Mouse (Mus musculus) kidney, postnatal 10 days (tissue): ENCODE measurements around the gene Cep63.

Experiments
- DNase-seq: peaks from one replicate; pipeline ENCODE4 v3.0.0; 2021; ENCODE audit warnings: mixed read lengths

Gene Cep63

DNA sequence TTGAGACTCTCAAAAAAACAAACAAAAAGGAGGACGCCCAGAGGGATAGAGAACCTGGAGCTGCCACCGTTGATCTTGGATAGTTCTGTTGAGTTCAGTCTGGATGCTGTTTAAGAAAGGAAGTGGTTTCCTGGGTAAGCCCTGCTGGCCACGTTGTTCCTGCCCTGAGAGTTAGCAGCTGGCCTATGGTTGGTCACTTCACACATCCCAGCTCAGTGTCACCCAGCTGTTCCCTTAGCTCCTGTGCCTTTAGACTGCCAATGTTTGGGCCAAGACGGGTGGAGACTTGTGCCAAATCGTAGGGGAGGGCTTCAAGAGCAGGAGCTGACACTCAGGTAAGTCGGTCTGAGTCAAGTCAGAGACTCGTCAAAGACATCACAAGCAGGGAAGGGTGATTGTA, 2.7 kb upstream of the Cep63 start:
- no peak for DNase-seq

DNA sequence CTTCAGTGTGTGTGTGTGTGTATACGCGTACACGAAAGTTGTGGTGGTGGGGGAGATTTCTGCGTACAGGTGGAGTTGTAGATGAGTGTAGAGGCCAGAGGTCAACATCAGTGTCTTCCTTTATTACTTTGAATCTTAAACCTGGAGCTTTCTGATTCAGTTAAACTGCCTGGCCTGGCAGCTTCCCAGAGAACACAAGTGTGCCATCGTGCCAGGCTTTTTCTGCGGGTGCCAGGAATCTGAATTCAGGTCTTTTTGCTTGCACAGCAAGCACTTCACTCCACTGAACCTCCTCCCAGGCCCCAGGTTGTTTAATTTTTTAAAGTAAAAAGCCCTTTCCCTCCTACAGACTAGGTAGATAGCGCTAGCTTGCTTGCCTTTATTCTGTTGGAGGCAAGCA, 1.1 kb upstream of the Cep63 start:
- DNase-seq = no peak

DNA sequence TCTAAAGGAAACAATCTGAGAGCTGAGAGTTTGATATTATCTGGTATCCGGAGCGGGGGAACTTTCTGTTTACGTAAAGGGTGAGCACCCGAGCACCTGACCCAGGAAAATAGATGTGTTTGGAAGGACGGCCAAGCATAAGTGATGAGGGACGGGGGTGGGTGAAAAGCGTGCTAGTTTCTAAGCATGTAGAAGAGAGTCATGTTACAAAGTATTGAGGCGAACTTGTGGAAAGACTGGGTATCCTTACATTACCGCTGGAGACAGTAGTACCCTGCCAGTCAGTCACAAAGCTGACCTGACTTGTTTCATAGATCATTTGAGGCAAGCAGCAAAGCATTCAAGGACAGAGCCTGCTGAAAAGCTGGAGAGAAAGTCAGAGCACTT, 498 bp upstream of the Cep63 start:
- no peak for DNase-seq

DNA sequence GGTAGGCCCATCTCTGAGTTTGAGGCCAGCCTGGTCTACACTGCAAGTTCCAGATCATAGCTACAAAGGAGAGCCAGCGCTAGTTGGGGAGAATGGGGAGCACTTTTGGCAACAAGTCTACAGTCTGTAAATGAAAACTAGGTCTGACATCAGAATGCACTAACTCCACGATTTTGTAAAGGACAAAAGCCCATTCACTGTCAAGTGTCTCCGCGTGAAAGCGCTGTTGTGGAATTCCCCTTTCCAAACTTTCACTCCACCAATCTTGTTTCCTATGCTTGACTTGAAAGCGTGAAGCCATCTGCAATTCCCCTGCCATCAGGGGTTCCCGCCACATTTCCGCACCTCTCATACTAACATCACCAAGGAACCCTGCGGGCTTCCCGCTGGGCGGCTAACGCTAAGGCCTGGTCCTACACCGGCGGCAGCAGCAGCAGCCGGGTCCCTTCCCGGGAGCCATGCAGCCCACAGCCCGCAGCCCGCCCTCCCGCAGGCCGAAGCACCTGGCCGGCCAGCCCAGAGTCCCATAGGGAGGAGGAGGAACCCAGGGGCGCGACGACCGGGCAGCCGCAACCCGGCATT, 842 bp downstream of the Cep63 start:
- DNase-seq = no peak

DNA sequence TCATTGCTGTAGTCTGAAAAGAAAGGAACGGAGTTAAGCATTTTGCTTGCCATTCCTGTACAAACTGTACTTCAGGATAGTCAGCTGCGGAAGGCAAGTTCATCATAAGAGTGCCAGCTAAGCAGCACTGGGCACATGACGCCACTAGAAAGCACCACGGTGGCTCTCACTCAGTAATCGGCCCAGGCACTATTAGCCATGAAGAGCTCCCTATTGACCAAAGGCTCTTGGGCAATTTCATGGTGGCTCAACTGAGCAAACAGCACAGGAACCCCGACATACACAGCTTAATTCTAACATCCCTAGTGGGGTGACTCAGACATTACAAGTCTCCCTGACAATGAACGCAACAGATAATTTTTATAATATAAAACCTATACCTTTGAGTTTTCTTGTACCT, 2.8 kb downstream of the Cep63 start:
- DNase-seq = no peak

DNA sequence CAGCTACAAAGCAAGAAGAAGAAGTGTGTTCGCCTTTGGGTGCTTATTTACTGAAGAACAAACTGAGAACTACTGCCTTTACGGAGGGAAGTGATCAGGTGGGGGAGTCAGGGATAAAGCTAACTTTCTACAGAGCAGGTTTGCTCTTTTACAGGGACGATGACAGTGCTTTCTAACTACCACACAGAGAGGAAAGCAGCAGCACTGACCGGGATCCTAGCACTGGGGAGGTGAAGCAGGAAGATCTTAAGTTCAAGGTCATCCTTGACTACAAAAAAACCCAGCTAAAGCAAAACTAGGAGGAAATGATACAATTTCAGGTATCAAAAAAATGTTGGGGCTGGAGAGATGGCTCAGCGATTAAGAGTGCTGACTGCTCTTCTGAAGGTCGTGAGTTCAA, 3.5 kb downstream of the Cep63 start:
- no peak for DNase-seq

DNA sequence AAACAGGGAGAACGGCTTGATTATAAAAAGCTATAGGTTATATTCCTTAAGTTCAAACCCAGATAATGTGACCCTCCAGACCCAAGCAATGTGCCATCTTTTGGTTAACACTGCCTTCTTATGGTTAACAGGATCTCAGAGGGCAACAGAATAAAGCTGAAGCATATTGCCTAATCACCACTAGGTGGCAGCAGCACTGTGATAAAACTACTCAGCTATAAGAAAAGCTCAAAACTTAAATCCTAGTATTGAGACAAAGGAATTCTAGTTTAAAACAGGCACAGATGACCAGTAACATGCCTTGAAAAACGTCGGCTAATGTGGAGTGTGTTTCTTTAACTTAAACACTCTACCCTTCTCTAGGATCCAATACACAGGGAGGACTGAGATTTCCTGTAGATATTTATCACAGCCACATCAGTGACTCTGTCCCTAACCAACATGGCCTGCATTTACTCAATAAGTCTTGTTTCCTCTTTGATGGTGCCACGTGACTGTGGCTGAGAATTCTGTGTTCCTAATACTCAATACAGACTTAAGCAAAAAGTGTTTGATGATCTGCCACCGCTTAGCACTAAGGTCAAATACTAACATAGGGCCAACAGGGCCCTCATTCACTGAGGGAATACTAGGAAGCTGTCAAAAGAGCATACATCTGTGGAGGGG, 4.0 kb downstream of the Cep63 start:
- peak; percentile 71 for DNase-seq

DNA sequence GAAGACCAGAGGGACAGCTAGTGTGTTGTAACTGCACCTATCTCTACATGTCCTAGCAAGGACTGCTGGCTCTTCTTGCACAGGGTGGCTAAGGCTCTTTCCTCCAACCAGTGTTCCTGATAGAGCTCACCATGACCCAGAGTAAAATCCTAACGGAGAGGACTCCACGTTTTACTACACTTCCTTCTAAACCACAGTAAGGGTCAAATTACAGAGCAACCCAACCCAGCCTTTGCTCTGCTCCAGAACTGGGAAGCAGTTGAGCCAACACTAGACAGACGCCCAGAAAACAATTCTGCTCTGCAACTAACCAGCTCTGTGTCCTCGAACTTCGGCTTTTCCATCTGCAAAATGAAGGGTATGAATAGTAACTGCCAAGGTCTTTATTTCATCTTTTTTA, 4.9 kb downstream of the Cep63 start:
- DNase-seq = no peak

DNA sequence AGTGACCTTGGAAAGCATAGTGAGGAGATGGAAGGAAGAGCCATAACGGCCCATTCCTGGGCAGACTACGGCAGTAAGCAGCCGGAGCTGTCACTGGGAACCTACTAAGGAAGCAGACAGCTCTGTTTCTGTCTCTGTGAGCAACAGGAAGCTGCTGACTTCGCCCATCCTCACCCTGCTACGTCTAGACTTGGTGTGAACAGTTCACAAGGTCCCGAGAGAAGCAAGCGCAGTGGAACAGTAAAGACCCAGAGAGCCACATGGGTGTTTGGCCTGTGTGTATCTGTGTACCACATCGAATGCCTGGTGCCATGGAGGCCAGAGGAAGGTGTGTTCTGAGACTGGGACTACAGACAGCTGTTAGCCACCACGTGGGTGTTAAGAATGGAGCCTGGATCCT, 10.1 kb downstream of the Cep63 start:
- no peak for DNase-seq

DNA sequence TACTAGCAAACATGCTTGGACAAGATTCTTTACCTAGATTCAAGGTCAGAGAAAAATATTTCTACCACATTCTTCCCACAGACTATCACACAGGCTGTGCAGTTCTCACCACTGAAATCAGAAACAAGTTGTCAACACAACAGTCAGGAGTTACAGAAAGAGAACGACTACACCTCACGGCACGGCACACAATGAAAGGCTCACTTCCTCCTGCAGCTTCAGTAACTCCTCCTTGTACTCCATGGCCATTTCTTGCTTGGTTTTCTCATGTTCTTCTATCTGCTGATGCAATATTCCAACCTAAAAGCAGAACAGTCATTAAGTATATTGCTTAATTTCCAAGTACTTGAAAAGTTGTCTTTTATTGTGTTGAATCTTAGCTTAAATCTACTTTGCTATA, 11.3 kb downstream of the Cep63 start:
- DNase-seq = no peak

DNA sequence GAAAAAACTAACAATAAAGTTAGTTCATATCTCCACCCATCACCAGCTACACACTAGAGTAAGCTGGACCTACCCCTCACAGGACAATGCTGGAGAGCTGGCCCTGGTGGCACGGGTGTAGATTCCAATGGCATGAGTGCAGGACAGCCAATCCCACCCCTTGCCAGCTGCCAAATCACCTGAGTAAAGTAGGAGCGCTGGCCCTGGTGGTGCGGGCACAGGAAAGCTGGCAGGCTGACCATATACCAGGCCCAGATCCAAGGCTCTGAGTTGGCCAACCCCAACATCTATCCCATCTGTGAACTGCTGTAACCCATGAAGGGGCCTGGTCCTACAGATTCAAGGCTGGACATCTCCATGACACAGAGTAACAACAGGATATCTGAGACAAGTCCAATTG, 17.1 kb downstream of the Cep63 start:
- no peak for DNase-seq

DNA sequence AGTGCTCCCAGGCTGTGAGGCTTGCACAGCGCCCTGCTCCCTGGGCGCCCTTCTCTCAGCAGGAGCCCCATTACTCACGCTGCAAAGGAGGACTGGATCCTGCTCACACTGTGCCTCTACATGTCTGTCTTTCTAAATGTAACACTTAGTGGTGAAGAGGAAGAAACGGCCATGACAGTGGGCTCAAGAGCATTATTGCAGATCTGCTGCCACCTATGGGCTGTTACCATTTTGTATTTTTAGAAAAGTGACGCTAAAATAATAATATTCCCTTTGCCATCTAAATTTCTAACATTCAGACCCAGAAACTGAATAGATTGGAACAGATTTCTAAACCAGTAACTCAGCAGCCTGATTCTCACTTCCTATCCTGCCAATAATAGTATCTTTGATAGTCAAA, 18.9 kb downstream of the Cep63 start:
- DNase-seq = no peak

DNA sequence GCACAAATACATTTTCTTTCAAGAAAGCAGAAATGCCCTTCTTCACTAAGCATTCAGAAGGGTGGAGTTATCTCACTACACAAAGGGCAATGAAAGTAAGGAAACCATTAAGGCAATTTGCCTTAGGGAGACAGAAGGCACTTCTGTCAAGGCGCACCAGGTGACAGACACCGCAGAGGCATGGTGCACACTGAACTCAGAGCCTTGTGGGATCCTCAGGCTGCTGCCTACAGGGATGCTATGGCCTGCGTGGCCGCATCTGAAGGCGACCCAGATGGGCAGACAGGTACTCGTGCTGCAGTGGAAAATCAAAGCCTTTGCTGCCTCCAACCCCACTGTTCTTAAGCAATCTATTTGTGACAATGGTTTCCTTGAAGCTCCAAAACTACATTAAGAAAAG, 21.2 kb downstream of the Cep63 start:
- no peak for DNase-seq

DNA sequence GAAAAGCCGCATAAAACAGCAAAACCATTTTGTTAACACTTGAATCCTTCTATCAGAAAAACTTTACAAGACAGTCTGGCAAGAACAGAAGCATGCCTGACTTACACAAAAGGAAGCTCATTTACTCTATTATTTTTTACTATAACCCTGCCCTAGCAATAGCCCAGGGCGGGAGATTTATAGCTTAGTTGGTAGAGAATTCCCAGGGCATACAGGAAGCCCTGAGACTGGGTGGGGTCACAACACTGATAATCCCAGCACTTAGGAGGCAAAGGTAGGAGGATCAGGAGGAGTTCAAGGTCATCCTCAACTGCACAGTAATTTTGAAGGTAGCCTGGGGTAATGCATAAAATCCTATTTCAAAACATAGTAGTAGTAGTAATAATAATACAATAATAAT, 24.7 kb downstream of the Cep63 start:
- DNase-seq = no peak

DNA sequence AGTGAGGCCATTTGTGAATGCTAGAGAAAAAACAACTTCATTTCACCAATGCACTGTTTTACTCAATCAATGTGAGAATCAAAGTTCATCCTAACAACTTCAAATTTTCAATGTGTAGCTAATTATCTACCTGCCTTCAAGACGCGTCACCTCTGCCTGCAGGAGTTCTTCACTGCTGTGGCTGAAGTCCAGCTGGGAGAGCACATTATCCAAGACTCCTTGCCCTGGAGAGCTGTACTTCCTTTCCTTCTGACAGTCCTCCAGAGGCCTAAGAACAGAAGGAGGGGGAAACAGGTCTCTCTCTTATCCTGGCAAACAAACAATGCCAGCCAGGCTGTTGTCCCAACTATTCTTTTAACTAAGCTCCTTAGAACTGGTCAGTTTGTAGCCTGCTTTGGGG, 25.1 kb downstream of the Cep63 start:
- DNase-seq = peak; percentile 27

DNA sequence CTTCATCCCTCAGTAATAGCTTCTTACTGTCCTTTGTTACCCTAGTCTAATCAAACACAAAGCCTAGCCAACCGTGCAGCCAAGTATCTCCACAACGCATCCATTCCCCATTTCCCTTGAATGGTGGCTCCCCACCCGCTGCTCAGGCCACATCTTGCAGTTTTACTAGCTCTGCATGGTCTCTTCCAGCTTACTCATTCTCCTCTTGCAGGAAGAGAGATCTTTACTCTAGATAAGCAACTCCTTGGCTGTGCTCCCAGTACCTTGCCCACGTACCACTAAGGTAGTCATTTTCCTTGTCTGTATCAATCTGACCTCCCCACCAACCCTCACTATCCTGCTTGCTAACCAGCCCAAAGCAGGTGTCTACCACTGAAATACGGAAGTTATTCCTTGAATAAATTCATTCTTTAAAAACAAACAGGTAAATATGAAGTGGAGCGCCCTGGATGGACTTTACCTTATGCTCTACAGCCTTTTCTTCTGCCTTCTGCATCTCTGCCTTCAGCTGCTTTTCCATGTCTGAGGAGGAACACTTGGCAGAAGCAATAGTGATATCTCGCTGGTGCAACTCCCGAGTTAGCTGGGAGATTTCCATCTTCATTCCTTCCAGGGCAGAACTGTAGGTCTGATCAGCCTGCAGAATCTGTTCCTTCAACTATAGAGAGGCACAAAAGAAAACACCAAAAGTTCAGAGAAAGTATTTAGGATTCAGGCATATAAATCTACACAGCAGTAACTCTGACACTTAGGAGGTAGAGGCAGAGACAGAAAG, 30.5 kb downstream of the Cep63 start:
- DNase-seq = no peak

DNA sequence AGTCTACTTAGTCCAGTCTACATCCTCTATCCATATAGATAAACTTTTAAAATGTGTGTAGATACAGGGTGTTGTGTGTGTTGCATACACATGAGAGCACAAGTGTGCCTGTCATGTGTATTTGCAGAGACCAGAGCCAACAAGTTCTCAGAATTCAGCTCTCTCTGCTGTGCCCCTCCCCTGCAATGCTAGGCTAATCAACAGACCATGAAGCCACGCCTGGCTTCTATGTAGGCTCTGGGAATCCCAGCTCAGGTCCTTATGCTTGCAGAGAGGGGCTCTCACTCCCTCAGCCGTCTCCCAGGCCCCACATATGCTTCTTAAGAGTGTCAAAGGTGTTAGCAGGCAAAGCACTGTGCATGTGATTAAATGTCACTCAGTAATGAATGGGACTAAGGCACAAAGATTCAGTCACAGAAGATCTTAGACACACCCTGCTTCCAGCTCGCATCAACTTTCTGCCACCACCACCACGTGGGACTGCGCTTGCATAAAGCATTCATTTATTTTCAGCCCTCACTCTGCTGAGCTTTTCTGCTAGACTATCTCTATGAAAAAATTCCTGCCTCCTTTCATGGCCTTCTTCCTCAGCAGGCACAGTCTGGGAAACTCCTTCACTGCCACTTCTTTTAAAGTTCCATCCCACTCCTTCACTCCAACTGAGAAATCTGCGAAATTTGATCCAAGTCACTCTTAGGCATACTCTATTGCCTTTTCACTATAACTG, 31.5 kb downstream of the Cep63 start:
- DNase-seq = peak; percentile 17

DNA sequence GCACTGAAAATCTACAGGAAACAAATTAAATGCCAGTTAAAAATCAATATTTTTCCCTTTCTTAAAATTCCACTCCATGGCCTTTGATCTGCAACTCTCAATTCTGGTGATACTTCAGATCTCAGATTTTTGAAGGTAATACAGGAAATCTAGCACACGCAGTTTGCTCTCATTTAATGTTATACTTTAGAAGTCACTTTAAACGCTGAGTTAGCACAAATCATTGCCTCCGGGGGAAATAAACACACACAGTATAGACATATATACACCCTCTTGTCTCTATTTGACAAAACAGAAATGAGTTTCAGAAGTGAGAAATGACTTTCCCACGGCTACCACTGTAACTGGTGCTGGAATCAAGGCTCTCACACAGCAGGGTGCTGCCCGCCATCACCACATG, 39.0 kb downstream of the Cep63 start:
- no peak for DNase-seq

DNA sequence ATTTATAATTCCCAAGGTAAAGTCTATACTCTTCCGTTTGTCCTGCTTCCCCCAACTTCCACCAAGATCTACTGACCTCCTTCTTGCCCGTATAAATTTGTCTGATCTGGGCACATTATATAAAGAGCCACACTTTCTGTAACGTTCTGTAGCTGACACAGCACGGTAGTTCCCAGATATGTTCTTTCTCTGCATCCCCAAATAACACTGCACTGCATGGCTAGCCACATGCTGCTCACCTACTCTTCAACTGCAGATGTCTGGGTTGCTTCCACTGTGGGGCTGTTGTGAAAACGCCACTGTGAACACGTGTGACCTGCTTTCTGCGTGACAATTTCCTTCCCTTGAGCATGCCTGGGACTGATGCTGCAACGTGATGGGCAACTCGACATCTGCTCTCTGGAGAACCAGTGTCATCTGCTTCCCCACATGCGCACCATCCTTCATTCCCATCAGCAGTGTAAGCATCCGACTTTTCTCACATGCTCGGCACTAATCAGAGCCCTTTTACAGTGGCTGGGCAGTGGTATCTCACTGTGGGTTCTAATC, 44.3 kb downstream of the Cep63 start:
- no peak for DNase-seq

DNA sequence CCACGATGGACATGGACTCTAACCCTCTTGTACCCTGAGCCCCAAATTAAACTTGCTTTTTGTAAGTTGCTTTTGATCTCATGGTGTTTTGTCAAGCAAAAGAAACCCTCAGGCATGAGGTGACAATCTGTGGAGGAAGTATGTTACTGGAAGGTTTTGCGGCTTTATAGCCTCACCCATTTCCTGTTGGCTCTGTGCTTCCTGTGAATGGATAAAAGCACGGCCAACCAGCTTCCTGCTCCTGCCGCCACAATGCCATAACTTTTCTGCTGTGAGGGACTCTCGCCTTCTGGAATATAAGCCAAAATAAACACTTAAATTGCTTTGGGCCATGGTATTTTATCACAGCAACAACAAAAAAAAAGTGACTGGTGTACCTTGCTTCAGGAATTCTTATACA, 48.9 kb downstream of the Cep63 start:
- DNase-seq = no peak

DNA sequence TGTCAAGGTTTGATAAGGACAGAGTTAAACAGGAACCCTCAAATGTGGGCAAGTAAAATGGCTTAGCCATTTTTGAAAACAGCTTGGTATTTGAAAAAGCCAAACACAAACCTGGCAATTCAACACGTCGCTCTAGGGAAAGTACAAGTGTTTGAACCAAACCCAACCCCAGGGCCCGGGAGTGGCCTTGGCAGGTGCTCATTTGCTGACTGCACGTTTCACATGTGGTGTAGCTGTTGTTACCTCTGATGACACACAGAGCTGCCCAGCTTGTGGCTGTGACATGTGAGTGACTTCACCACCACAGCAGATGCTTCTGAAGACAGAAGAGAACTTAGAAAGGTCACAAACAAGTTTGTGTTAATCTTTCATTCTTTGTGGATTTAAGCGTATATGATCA, 53.4 kb downstream of the Cep63 start:
- no peak for DNase-seq

DNA sequence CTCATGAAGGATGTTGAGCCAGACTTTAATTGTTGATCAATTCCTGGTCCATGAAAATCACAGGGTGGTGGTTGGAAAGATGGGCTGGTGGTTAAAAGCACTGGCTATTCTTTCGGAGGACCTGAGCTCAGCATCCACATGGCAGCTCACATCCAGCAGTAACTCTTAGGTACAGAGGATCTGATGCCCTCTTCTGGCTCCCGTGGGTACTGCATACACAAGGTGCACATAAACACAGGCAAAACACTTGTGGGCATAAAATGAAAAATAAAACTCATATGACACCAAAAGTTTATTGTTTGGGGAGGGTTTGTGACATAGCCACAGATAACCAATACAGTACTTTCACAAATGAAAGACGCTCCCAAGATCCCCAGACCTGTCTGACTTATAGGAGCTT, 67.9 kb downstream of the Cep63 start:
- DNase-seq = no peak

DNA sequence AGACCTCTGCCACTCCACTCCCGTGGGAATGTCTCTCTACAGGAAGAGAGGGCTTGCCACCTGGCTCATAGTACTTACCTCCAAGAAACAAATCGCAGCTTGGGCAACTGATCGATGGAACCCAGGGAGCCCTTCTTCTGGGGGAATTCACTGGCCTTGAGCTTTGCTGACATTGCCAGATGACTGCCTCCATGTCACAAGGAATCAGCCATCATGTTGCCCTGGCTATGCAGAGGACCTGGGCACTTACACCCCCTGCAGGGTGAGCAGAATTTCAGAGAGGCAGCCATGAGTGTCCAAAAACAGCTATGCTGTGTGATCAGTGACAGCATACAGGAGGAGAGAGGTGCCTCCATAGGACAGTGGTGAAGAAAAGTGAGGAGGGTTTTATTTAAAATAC, 72.6 kb downstream of the Cep63 start:
- no peak for DNase-seq

DNA sequence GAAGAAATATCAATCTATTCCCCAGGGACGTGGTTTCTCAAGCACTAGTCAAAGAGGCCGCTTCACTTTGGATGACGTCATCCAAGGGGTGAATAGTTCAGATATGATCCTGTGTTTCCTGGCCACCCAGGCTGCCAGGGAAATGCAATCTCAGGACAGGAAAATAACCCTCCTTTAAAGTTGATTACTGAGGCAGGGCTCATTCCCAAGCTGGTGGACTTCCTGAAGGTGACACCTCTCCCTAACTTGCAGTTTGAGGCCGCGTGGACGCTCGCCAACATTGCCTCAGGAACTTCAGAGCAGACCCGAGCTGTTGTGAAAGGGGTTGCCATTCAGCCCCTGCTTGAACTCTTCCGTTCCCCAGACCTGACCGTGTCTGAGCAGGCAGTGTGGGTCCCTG, 74.6 kb downstream of the Cep63 start:
- DNase-seq = peak; percentile 38
